Mouse (Mus musculus): ENCODE data around the gene Gdf5.

GRCm38 (mm10) chr2:155945580-155945979, 413 bp upstream of the Gdf5 start:
- no peak for TF ChIP-seq CTCF (IDR thresholded peaks at IDR 0.05; ENCODE audit: borderline replicate concordance, extremely low read depth, insufficient read depth, insufficient read length)
- no peak for TF ChIP-seq POLR2A (IDR thresholded peaks at IDR 0.05; ENCODE audit: borderline replicate concordance, extremely low read depth, insufficient read depth, insufficient read length, poor library complexity, severe bottlenecking)
